Comparison of ENCODE assay signal across 8 mouse cellular contexts in genomic region chr10:88327160-88328055, GRCm38 (mm10). TPM values are rescaled to one million over a fixed set of nuclear protein-coding genes. Genes with fewer than 3 reads are reported as not detected.
DNase-seq lines count a peak whose midpoint lies in the region; ATAC-seq and TF ChIP-seq lines count a peak whose summit lies in the region.

No protein-coding gene starts in this region.

- intact Hi-C loops in left cerebral cortex, postnatal 36 days (cut with DNase I) = loop anchor here (5.0 kb wide), 4 partner anchors 475 to 1300 kb away; no protein-coding TSS in a partner anchor

- no peaks in the 10 kb centered on the region for H3K9me3 ChIP-seq in midbrain, embryonic 12.5 days

- peak; percentile 92 for ATAC-seq in granulocyte monocyte progenitor cell, adult 5-6 weeks (replicated peaks; ENCODE audit: poor library complexity, severe bottlenecking)
- ATAC-seq in midbrain, embryonic 12.5 days (ENCODE audit: low FRiP score, low read depth) = peak; percentile 87

- WGBS in midbrain, embryonic 12.5 days = 50% methylated on average over 11 of the region's 11 CpGs
- WGBS in small intestine, adult 2 months = 48% methylated on average over 11 of the region's 11 CpGs

- TF ChIP-seq POLR2A in small intestine, adult 2 months (IDR thresholded peaks at IDR 0.05; ENCODE audit: low read depth, low read length) = no peak

- peak overlapping the region; percentile 39 for H3K4me2 ChIP-seq in midbrain, embryonic 12.5 days (replicated peaks)

- no peak overlapping the region for H3K9ac ChIP-seq in midbrain, embryonic 12.5 days (replicated peaks)

- no peaks in the 10 kb centered on the region for H3K4me1 ChIP-seq in midbrain, embryonic 12.5 days
- H3K4me1 ChIP-seq in small intestine, adult 2 months (ENCODE audit: control insufficient read depth, insufficient read depth, insufficient read length, low read length) = no peaks in the 10 kb centered on the region

- H3K27ac ChIP-seq in midbrain, embryonic 12.5 days (replicated peaks) = no peak overlapping the region
- H3K27ac ChIP-seq in small intestine, adult 2 months (ENCODE audit: insufficient read depth, low read depth, low read length) = no peak overlapping the region

- H3K36me3 ChIP-seq in midbrain, embryonic 12.5 days = no peaks in the 10 kb centered on the region
- no peaks in the 10 kb centered on the region for H3K36me3 ChIP-seq in small intestine, adult 2 months (ENCODE audit: control insufficient read depth, insufficient read depth, low read length)

- peak; percentile 51; the same call in 1 of the 2 replicates for TF ChIP-seq CTCF in small intestine, adult 2 months (IDR thresholded peaks at IDR 0.05; ENCODE audit: extremely low read depth, insufficient read length, insufficient replicate concordance, low read depth, low read length)

- peak; percentile 16 for DNase-seq in 3134 (ENCODE audit: extremely low read depth, insufficient read length, low spot score)
- DNase-seq in adrenal gland, adult 8-10 months = peak; percentile 45
- peak; percentile 60 for DNase-seq in embryo, embryonic 11.5 days (ENCODE audit: low read depth, low spot score)
- peak; percentile 48 for DNase-seq in kidney, adult 11 months
- DNase-seq in left cerebral cortex, postnatal 36 days (ENCODE audit: low spot score in 2 of 2) = peak; percentile 65 to 79

- no peaks in the 10 kb centered on the region for H3K27me3 ChIP-seq in midbrain, embryonic 12.5 days
- no peaks in the 10 kb centered on the region for H3K27me3 ChIP-seq in small intestine, adult 2 months (ENCODE audit: control insufficient read depth, insufficient read depth, low read length)

- H3K4me3 ChIP-seq in midbrain, embryonic 12.5 days = no peak overlapping the region
- H3K4me3 ChIP-seq in small intestine, adult 2 months (ENCODE audit: low read depth, low read length) = no peak overlapping the region

RNA-seq across cellular contexts. Expression of gene Dram1, which starts 51.5 kb away (rescaled TPM):
- total RNA-seq in adrenal gland, adult 8-10 months (2022) = 10 to 100 TPM in 2 of 4 experiments, 1 to 10 TPM in 2; 9.3 to 26.6 (median 12.7) TPM
- total RNA-seq in granulocyte monocyte progenitor cell, adult 5-6 weeks (2014; fragmentation: Nextera tagmentation) = 21.7 and 34.6 TPM in 2 replicates
- total RNA-seq in granulocyte monocyte progenitor cell, adult 5-6 weeks (2017) = 24.8 and 33.2 TPM in 2 replicates
- total RNA-seq in left cerebral cortex, postnatal 36 days (2021) = 1 to 10 TPM; 1.0 to 1.1 TPM
- polyA plus RNA-seq in midbrain, embryonic 12.5 days (2016; fragmentation: Nextera tagmentation; extraction: Ambion mirVana) = 0.80 and 0.84 TPM in 2 replicates
- polyA plus RNA-seq in small intestine, adult 2 months (2012; rRNA removed) = 3.6 and 4.6 TPM in 2 replicates

RNA-seq across cellular contexts. Expression of gene Gnptab, which starts 51.5 kb away (rescaled TPM):
- 10 to 100 TPM; 29.6 to 40.1 (median 34.0) TPM for total RNA-seq in adrenal gland, adult 8-10 months (2022)
- 80.5 and 85.2 TPM in 2 replicates for total RNA-seq in granulocyte monocyte progenitor cell, adult 5-6 weeks (2014; fragmentation: Nextera tagmentation)
- 53.4 and 62.9 TPM in 2 replicates for total RNA-seq in granulocyte monocyte progenitor cell, adult 5-6 weeks (2017)
- 10 to 100 TPM; 71.4 to 76.5 TPM for total RNA-seq in left cerebral cortex, postnatal 36 days (2021)
- polyA plus RNA-seq in midbrain, embryonic 12.5 days (2016; fragmentation: Nextera tagmentation; extraction: Ambion mirVana) = 12.2 and 13.5 TPM in 2 replicates
- polyA plus RNA-seq in small intestine, adult 2 months (2012; rRNA removed) = 4.5 and 6.1 TPM in 2 replicates

Comparison
In these comparisons a context has a peak if more than half of its experiments do, and no peak if none do; other contexts are left out.
1. DNase-seq: peak in every context shown above with its lines; median percentile 72 in left cerebral cortex, postnatal 36 days; 60 in embryo, embryonic 11.5 days; 48 in kidney, adult 11 months; 45 in adrenal gland, adult 8-10 months; 16 in 3134.
2. RNA of gene Dram1, which starts 51.5 kb away (total RNA-seq): 21.7 to 34.6 TPM in granulocyte monocyte progenitor cell, adult 5-6 weeks and 9.3 to 26.6 TPM in adrenal gland, adult 8-10 months; 1.0 to 1.1 TPM in left cerebral cortex, postnatal 36 days; every median in the first group is over 4 times any median in the second.